Mouse (Mus musculus) layer of hippocampus, postnatal 36 days (tissue): ENCODE data around the gene Casp8ap2. TPM values are rescaled to one million over a fixed set of nuclear protein-coding genes. Genes with fewer than 3 reads are reported as not detected.

ENCODE experiments used
- DNase-seq, 2 experiments: peaks; one replicate each; pipeline ENCODE4 v3.0.0; 2022
- total RNA-seq, 2 experiments: library from RNA; stranded (reverse); gene quantifications; 2 replicates each; pipeline ENCODE4 v1.2.3; 2021

The Casp8ap2 gene
- total RNA-seq, result 10 to 100 TPM; 11.8 to 11.9 TPM

GRCm38 (mm10) chr4:32615034-32615881, at the start of gene Casp8ap2:
Casp8ap2 (plus strand) TSS chr4:32615451.
- DNase-seq, result peak; percentile 99

- no peak for DNase-seq
These were observed 46.2 kb upstream of the Casp8ap2 start for GRCm38 (mm10) chr4:32569054-32569453.

GRCm38 (mm10) chr4:32569995-32570938, 45.0 kb upstream of the Casp8ap2 start:
- no peak for DNase-seq

- DNase-seq, result no peak
These were observed 44.3 kb upstream of the Casp8ap2 start for GRCm38 (mm10) chr4:32570939-32571317.

GRCm38 (mm10) chr4:32571441-32571840, 43.8 kb upstream of the Casp8ap2 start:
- no peak for DNase-seq

GRCm38 (mm10) chr4:32572118-32572517, 43.1 kb upstream of the Casp8ap2 start:
- DNase-seq, result peak in 1 of 2 experiments; percentile 36

GRCm38 (mm10) chr4:32573586-32573985, 41.7 kb upstream of the Casp8ap2 start:
- DNase-seq, result no peak

- no peak for DNase-seq
These were observed 40.6 kb upstream of the Casp8ap2 start for GRCm38 (mm10) chr4:32574604-32575003.

- DNase-seq, result no peak
These were observed 40.1 kb upstream of the Casp8ap2 start for GRCm38 (mm10) chr4:32575165-32575564.

- DNase-seq, result no peak
These were observed 35.4 kb upstream of the Casp8ap2 start for GRCm38 (mm10) chr4:32579850-32580249.

GRCm38 (mm10) chr4:32584181-32584580, 31.1 kb upstream of the Casp8ap2 start:
- no peak for DNase-seq

- peak in 1 of 2 experiments; percentile 41 for DNase-seq
These were observed 28.7 kb upstream of the Casp8ap2 start for GRCm38 (mm10) chr4:32586596-32586995.

- no peak for DNase-seq
These were observed 27.7 kb upstream of the Casp8ap2 start for GRCm38 (mm10) chr4:32587543-32587942.

GRCm38 (mm10) chr4:32588237-32588636, 27.0 kb upstream of the Casp8ap2 start:
- DNase-seq, result no peak

- no peak for DNase-seq
These were observed 14.1 kb upstream of the Casp8ap2 start for GRCm38 (mm10) chr4:32601135-32601534.

- DNase-seq, result no peak
These were observed 12.6 kb upstream of the Casp8ap2 start, which contains the start of gene Gja10 for GRCm38 (mm10) chr4:32602660-32603059. Gja10 (minus strand) TSS chr4:32602760.

GRCm38 (mm10) chr4:32621637-32622036, 6.4 kb downstream of the Casp8ap2 start:
- DNase-seq, result no peak

- DNase-seq, result no peak
These were observed 36.4 kb downstream of the Casp8ap2 start for GRCm38 (mm10) chr4:32651669-32652068.

GRCm38 (mm10) chr4:32656146-32656904, 41.1 kb downstream of the Casp8ap2 start:
- no peak for DNase-seq

GRCm38 (mm10) chr4:32656918-32657662, 41.8 kb downstream of the Casp8ap2 start, which contains the start of gene Mdn1:
Mdn1 (plus strand) TSS chr4:32657119.
- DNase-seq, result peak; percentile 95 to 96

- DNase-seq, result no peak
These were observed 50.6 kb downstream of the Casp8ap2 start for GRCm38 (mm10) chr4:32665843-32666242.
